Comparison of ENCODE assay signal across 7 mouse cellular contexts in the genomic region with DNA sequence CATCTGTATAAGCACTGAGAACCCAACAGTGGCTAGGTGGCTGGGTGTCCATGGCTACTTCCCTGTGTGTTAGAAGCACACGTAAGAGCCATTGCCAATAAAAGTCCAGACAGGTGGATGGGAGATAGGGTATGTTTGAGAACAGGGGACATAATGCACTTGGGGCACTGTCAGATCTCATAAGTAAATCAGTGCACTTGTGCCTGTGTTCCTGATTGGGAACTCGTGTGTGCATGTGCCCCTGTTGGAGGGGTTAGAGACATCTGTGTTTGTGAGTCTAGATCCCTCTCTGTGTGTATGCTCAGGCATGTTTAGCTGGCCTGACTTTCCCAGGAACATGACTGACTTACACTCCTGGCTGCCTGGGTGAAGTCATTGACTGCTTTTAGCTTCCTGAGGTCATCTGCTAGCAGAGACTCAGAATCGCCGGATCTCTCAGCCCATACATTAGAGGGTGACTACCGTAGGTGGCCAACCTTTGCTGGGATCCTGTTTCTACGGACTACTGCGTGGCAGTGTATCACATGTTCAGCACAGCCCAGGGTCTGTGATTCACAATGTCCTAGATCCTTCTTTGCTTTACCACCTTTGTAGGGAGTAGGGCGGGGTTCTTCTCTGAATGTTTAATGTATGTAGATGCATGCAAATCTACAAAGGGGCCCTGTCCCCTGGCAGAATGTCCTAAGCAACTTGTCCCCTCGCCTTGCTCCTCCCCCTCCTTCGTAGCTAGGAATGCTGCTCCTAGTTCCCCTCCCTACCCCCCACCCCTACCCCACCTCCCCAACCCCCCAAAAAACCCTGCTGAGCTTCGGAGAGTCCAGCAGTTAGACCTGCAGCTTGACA. TPM values are rescaled to one million over a fixed set of nuclear protein-coding genes. Genes with fewer than 3 reads are reported as not detected.
DNase-seq lines count a peak whose midpoint lies in the region; ATAC-seq and TF ChIP-seq lines count a peak whose summit lies in the region.

No protein-coding gene starts in this region.

- H3K9me3 ChIP-seq in lung, embryonic 14.5 days (ENCODE audit: low read depth, low read length), result no peaks in the 10 kb centered on the region
- no peaks in the 10 kb centered on the region for H3K9me3 ChIP-seq in hindbrain, embryonic 13.5 days
- no peaks in the 10 kb centered on the region for H3K9me3 ChIP-seq in stomach, embryonic 14.5 days (ENCODE audit: control insufficient read depth, low read depth, low read length)

- H3K4me2 ChIP-seq in lung, embryonic 14.5 days, result peak overlapping the region; percentile 26
- H3K4me2 ChIP-seq in hindbrain, embryonic 13.5 days, result peak overlapping the region; percentile 88
- H3K4me2 ChIP-seq in stomach, embryonic 14.5 days (replicated peaks; ENCODE audit: low read depth, low read length), result no peak overlapping the region; the same call in 1 of the 2 replicates

- H3K9ac ChIP-seq in lung, embryonic 14.5 days, result peak overlapping the region; percentile 1; the same call in 1 of the 2 replicates
- peak overlapping the region; percentile 47 for H3K9ac ChIP-seq in hindbrain, embryonic 13.5 days
- H3K9ac ChIP-seq in stomach, embryonic 14.5 days (replicated peaks; ENCODE audit: low read depth, low read length), result no peak overlapping the region

- H3K36me3 ChIP-seq in lung, embryonic 14.5 days (ENCODE audit: insufficient read depth), result peaks cover 32% of the 10 kb centered on the region
- H3K36me3 ChIP-seq in hindbrain, embryonic 13.5 days, result peaks cover 41% of the 10 kb centered on the region
- peaks cover 29% of the 10 kb centered on the region; the same call in 1 of the 2 replicates for H3K36me3 ChIP-seq in stomach, embryonic 14.5 days (ENCODE audit: control insufficient read depth, insufficient read depth, low read length)

- H3K27ac ChIP-seq in lung, embryonic 14.5 days (ENCODE audit: low read depth), result peak overlapping the region; percentile 75
- peak overlapping the region; percentile 68 for H3K27ac ChIP-seq in embryonic fibroblast, embryonic 13.5 days (ENCODE audit: insufficient read depth, low read length)
- H3K27ac ChIP-seq in hindbrain, embryonic 13.5 days, result peak overlapping the region; percentile 91
- peak overlapping the region; percentile 0; the same call in 1 of the 2 replicates for H3K27ac ChIP-seq in stomach, embryonic 14.5 days (ENCODE audit: low read length)

- DNase-seq in lung, embryonic 14.5 days, result peak; percentile 67
- no peak for DNase-seq in lung, postnatal 14 days
- DNase-seq in gastrocnemius, postnatal 25 days, result no peak
- DNase-seq in layer of hippocampus, adult 11-12 months (ENCODE audit: low spot score), result no peak

- H3K27me3 ChIP-seq in lung, embryonic 14.5 days (ENCODE audit: insufficient read depth, low read length), result no peaks in the 10 kb centered on the region
- H3K27me3 ChIP-seq in hindbrain, embryonic 13.5 days, result 0 out of 2 replicates have a peak, but pooled peaks cover 3% of the 10 kb centered on the region
- no peaks in the 10 kb centered on the region for H3K27me3 ChIP-seq in stomach, embryonic 14.5 days (ENCODE audit: control insufficient read depth, insufficient read depth, low read length)

- TF ChIP-seq CTCF in lung, embryonic 14.5 days (IDR thresholded peaks at IDR 0.05; ENCODE audit: low read depth), result no peak
- no peak for TF ChIP-seq CTCF in embryonic fibroblast, embryonic 13.5 days (IDR thresholded peaks at IDR 0.05; ENCODE audit: borderline replicate concordance, insufficient read depth, low read length)

- peaks cover 22% of the 10 kb centered on the region for H3K4me1 ChIP-seq in lung, embryonic 14.5 days (ENCODE audit: insufficient read depth)
- H3K4me1 ChIP-seq in embryonic fibroblast, embryonic 13.5 days (ENCODE audit: control insufficient read depth, insufficient read depth, low read length), result peaks cover 2% of the 10 kb centered on the region; the same call in 1 of the 2 replicates
- H3K4me1 ChIP-seq in hindbrain, embryonic 13.5 days (replicated peaks), result peaks cover 68% of the 10 kb centered on the region
- H3K4me1 ChIP-seq in stomach, embryonic 14.5 days (ENCODE audit: control insufficient read depth, insufficient read depth, low read length), result peaks cover 25% of the 10 kb centered on the region

- 22% methylated on average over 11 of the region's 11 CpGs for WGBS in lung, embryonic 14.5 days
- 12% methylated on average over 11 of the region's 11 CpGs for WGBS in hindbrain, embryonic 13.5 days
- WGBS in stomach, embryonic 14.5 days, result 28% methylated on average over 11 of the region's 11 CpGs

- no peak for TF ChIP-seq POLR2A in embryonic fibroblast, embryonic 13.5 days (IDR thresholded peaks at IDR 0.05; ENCODE audit: low read depth, low read length)

- ATAC-seq in lung, embryonic 14.5 days (ENCODE audit: insufficient read depth), result peak; percentile 2; the same call in 1 of the 2 replicates
- peak; percentile 12; the same call in 1 of the 2 replicates for ATAC-seq in hindbrain, embryonic 13.5 days (ENCODE audit: low FRiP score)
- ATAC-seq in stomach, embryonic 14.5 days (ENCODE audit: insufficient number of reproducible peaks, insufficient read depth, low FRiP score, low read depth), result 0 out of 2 replicates have a peak, but pooled peaks have one; percentile 1

- no peak overlapping the region for H3K4me3 ChIP-seq in lung, embryonic 14.5 days (ENCODE audit: low read depth, low read length)
- H3K4me3 ChIP-seq in embryonic fibroblast, embryonic 13.5 days (ENCODE audit: insufficient read depth, low read length), result no peak overlapping the region
- peak overlapping the region; percentile 5; the same call in 1 of the 2 replicates for H3K4me3 ChIP-seq in hindbrain, embryonic 13.5 days
- no peak overlapping the region for H3K4me3 ChIP-seq in stomach, embryonic 14.5 days (ENCODE audit: low read depth, low read length)

RNA-seq across cellular contexts. Expression of a gene that starts 31.2 kb away (rescaled TPM):
- polyA plus RNA-seq in lung, embryonic 14.5 days (2014; fragmentation: Nextera tagmentation; extraction: Ambion mirVana), result 18.7 and 21.5 TPM in 2 replicates
- polyA plus RNA-seq in embryonic fibroblast, embryonic 13.5 days (2011; ENCODE audit: insufficient read length, low read depth, missing spikeins), result 4.6 and 7.5 TPM in 2 replicates
- polyA plus RNA-seq in hindbrain, embryonic 13.5 days (2015; fragmentation: Nextera tagmentation; extraction: Ambion mirVana), result 26.1 and 27.0 TPM in 2 replicates
- polyA plus RNA-seq in stomach, embryonic 14.5 days (2014; fragmentation: Nextera tagmentation; extraction: Ambion mirVana), result 18.5 and 18.8 TPM in 2 replicates
- 10 to 100 TPM; 16.0 to 16.9 TPM for total RNA-seq in gastrocnemius, postnatal 25 days (2021)

RNA-seq across cellular contexts. Expression of a gene that starts 31.7 kb away (rescaled TPM):
- polyA plus RNA-seq in lung, embryonic 14.5 days (2014; fragmentation: Nextera tagmentation; extraction: Ambion mirVana), result 89.4 and 97.0 TPM in 2 replicates
- 89.2 and 96.0 TPM in 2 replicates for polyA plus RNA-seq in embryonic fibroblast, embryonic 13.5 days (2011; ENCODE audit: insufficient read length, low read depth, missing spikeins)
- 85.9 and 88.5 TPM in 2 replicates for polyA plus RNA-seq in hindbrain, embryonic 13.5 days (2015; fragmentation: Nextera tagmentation; extraction: Ambion mirVana)
- 94.3 and 99.0 TPM in 2 replicates for polyA plus RNA-seq in stomach, embryonic 14.5 days (2014; fragmentation: Nextera tagmentation; extraction: Ambion mirVana)
- total RNA-seq in gastrocnemius, postnatal 25 days (2021), result 10 to 100 TPM; 33.3 to 44.8 TPM

RNA-seq across cellular contexts. Expression of a gene that starts 47.0 kb away (rescaled TPM):
- polyA plus RNA-seq in lung, embryonic 14.5 days (2014; fragmentation: Nextera tagmentation; extraction: Ambion mirVana), result 25.7 and 30.8 TPM in 2 replicates
- 6.7 and 8.1 TPM in 2 replicates for polyA plus RNA-seq in embryonic fibroblast, embryonic 13.5 days (2011; ENCODE audit: insufficient read length, low read depth, missing spikeins)
- 81.1 and 88.9 TPM in 2 replicates for polyA plus RNA-seq in hindbrain, embryonic 13.5 days (2015; fragmentation: Nextera tagmentation; extraction: Ambion mirVana)
- polyA plus RNA-seq in stomach, embryonic 14.5 days (2014; fragmentation: Nextera tagmentation; extraction: Ambion mirVana), result 26.9 and 27.9 TPM in 2 replicates
- 10 to 100 TPM; 12.5 to 14.3 TPM for total RNA-seq in gastrocnemius, postnatal 25 days (2021)

RNA-seq across cellular contexts. Expression of a gene that starts 47.1 kb away (rescaled TPM):
- 23.6 and 27.2 TPM in 2 replicates for polyA plus RNA-seq in lung, embryonic 14.5 days (2014; fragmentation: Nextera tagmentation; extraction: Ambion mirVana)
- polyA plus RNA-seq in embryonic fibroblast, embryonic 13.5 days (2011; ENCODE audit: insufficient read length, low read depth, missing spikeins), result 27.1 and 32.7 TPM in 2 replicates
- polyA plus RNA-seq in hindbrain, embryonic 13.5 days (2015; fragmentation: Nextera tagmentation; extraction: Ambion mirVana), result 76.0 and 79.8 TPM in 2 replicates
- polyA plus RNA-seq in stomach, embryonic 14.5 days (2014; fragmentation: Nextera tagmentation; extraction: Ambion mirVana), result 27.2 and 27.4 TPM in 2 replicates
- total RNA-seq in gastrocnemius, postnatal 25 days (2021), result 10 to 100 TPM; 37.3 to 37.6 TPM

Comparison
In these comparisons a context has a peak if more than half of its experiments do, and no peak if none do; other contexts are left out.
1. H3K27ac ChIP-seq: peak in every context shown above with its lines; median percentile 91 in hindbrain, embryonic 13.5 days; 75 in lung, embryonic 14.5 days; 68 in embryonic fibroblast, embryonic 13.5 days; 0 in stomach, embryonic 14.5 days.